Mouse (Mus musculus): ENCODE results near the gene Fbln1. TPM values are rescaled to one million over a fixed set of nuclear protein-coding genes. Genes with fewer than 3 reads are reported as not detected.
A peak's percentile ranks its signal among the peaks of the same experiment; 100 is the strongest.

Gene Fbln1
- total RNA-seq, 2 experiments from 2014 or later = 8.5 to 9.0 TPM

GRCm38 (mm10) chr15:85238821-85239745, 33.3 kb downstream of the Fbln1 start:
- peak; percentile 72 for DNase-seq

- DNase-seq = no peak
Measured at GRCm38 (mm10) chr15:85240086-85240485, 34.3 kb downstream of the Fbln1 start.

GRCm38 (mm10) chr15:85241856-85242255, 36.1 kb downstream of the Fbln1 start:
- no peak for DNase-seq

- no peak for DNase-seq
Measured at GRCm38 (mm10) chr15:85244414-85245161, 38.8 kb downstream of the Fbln1 start.

GRCm38 (mm10) chr15:85245241-85246010, 39.7 kb downstream of the Fbln1 start:
- DNase-seq = peak; percentile 44

GRCm38 (mm10) chr15:85246016-85246415, 40.3 kb downstream of the Fbln1 start:
- no peak for DNase-seq

GRCm38 (mm10) chr15:85246936-85247335, 41.2 kb downstream of the Fbln1 start:
- DNase-seq = no peak

GRCm38 (mm10) chr15:85248311-85248710, 42.6 kb downstream of the Fbln1 start:
- no peak for DNase-seq

GRCm38 (mm10) chr15:85249252-85249651, 43.5 kb downstream of the Fbln1 start:
- DNase-seq = no peak

GRCm38 (mm10) chr15:85250436-85250835, 44.7 kb downstream of the Fbln1 start:
- DNase-seq = no peak

- DNase-seq = peak; percentile 47
Measured at GRCm38 (mm10) chr15:85252476-85252875, 46.7 kb downstream of the Fbln1 start.

GRCm38 (mm10) chr15:85257775-85258429, 52.2 kb downstream of the Fbln1 start:
- DNase-seq = no peak

- no peak for DNase-seq
Measured at GRCm38 (mm10) chr15:85262805-85263204, 57.1 kb downstream of the Fbln1 start.

- DNase-seq = peak; percentile 57
Measured at GRCm38 (mm10) chr15:85266729-85267434, 61.1 kb downstream of the Fbln1 start.

GRCm38 (mm10) chr15:85267891-85268290, 62.1 kb downstream of the Fbln1 start:
- no peak for DNase-seq

- no peak for DNase-seq
Measured at GRCm38 (mm10) chr15:85272988-85273387, 67.2 kb downstream of the Fbln1 start.

GRCm38 (mm10) chr15:85277221-85277620, 71.5 kb downstream of the Fbln1 start:
- DNase-seq = no peak

GRCm38 (mm10) chr15:85278986-85279385, 73.2 kb downstream of the Fbln1 start:
- no peak for DNase-seq

GRCm38 (mm10) chr15:85282021-85282420, 76.3 kb downstream of the Fbln1 start:
- no peak for DNase-seq

GRCm38 (mm10) chr15:85284651-85285050, 78.9 kb downstream of the Fbln1 start:
- no peak for DNase-seq

GRCm38 (mm10) chr15:85294632-85295031, 88.9 kb downstream of the Fbln1 start:
- DNase-seq = no peak
